In the genomic region with DNA sequence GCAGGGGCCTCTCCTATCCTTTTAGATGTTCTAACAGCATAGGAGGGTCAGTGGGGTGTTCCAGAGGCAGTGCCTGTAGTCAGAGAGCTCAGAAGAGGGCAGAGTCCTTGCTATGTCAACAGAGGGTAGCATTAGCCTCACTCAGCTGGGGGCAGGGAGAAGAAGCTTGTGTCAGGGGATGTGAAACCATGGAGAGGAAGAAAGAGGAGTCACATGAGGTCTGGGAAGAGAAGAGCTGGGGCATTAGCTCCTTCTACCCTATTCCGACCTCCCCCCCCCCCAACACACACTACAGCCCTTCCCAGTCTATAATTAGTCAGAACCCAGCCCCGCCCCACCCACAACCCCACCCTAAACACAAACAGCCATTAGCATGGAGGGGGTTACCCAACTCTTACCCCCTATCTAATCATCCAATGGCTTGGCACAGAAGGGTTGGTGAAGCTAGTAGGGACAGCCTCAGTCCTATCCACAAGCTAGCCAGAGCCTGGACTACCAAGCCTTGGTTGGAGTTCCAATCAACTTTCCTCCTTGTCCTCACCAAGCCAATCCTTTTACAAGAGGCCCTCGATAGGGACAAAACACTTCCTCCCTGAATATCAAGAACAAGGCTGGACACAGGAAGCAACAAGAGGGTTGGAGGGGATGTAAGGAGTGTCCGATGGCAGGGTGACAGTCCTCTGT, we compare ENCODE assay signal across 8 mouse cellular contexts. TPM values are rescaled to one million over a fixed set of nuclear protein-coding genes. Genes with fewer than 3 reads are reported as not detected.
DNase-seq lines count a peak whose midpoint lies in the region; ATAC-seq lines count a peak whose summit lies in the region.

No protein-coding gene starts in this region.

- WGBS in forebrain, embryonic 10.5 days, result 72% methylated on average over 4 of the region's 4 CpGs
- 63% methylated on average over 4 of the region's 4 CpGs for WGBS in intestine, embryonic 16.5 days
- 82% methylated on average over 4 of the region's 4 CpGs for WGBS in midbrain, embryonic 13.5 days

- peak; percentile 39 for ATAC-seq in intestine, embryonic 16.5 days
- ATAC-seq in midbrain, embryonic 13.5 days, result no peak

- peak overlapping the region; percentile 89 for H3K9ac ChIP-seq in intestine, embryonic 16.5 days (ENCODE audit: low read depth, low read length)
- H3K9ac ChIP-seq in midbrain, embryonic 13.5 days (replicated peaks), result peak overlapping the region; percentile 49; the same call in 1 of the 2 replicates

- H3K4me3 ChIP-seq in forebrain, embryonic 10.5 days, result peak overlapping the region; percentile 83
- H3K4me3 ChIP-seq in intestine, embryonic 16.5 days (ENCODE audit: low read length), result peak overlapping the region; percentile 57; the same call in 1 of the 2 replicates
- peak overlapping the region; percentile 87; the same call in 1 of the 2 replicates for H3K4me3 ChIP-seq in midbrain, embryonic 13.5 days (replicated peaks)

- peak overlapping the region; percentile 80 for H3K4me2 ChIP-seq in intestine, embryonic 16.5 days (ENCODE audit: low read depth, low read length)
- H3K4me2 ChIP-seq in midbrain, embryonic 13.5 days (replicated peaks), result peak overlapping the region; percentile 82

- H3K36me3 ChIP-seq in forebrain, embryonic 10.5 days (replicated peaks), result peaks cover 20% of the 10 kb centered on the region
- H3K36me3 ChIP-seq in intestine, embryonic 16.5 days (ENCODE audit: control insufficient read depth, insufficient read depth, low read length), result no peaks in the 10 kb centered on the region
- H3K36me3 ChIP-seq in midbrain, embryonic 13.5 days, result no peaks in the 10 kb centered on the region

- peak overlapping the region; percentile 98 for H3K27ac ChIP-seq in forebrain, embryonic 10.5 days
- peak overlapping the region; percentile 93 for H3K27ac ChIP-seq in intestine, embryonic 16.5 days (ENCODE audit: low read length)
- H3K27ac ChIP-seq in midbrain, embryonic 13.5 days, result peak overlapping the region; percentile 62

- H3K4me1 ChIP-seq in forebrain, embryonic 10.5 days, result peaks cover 98% of the 10 kb centered on the region
- H3K4me1 ChIP-seq in intestine, embryonic 16.5 days (ENCODE audit: control insufficient read depth, insufficient read depth, low read length), result peaks cover 72% of the 10 kb centered on the region
- H3K4me1 ChIP-seq in midbrain, embryonic 13.5 days (replicated peaks), result peaks cover 92% of the 10 kb centered on the region

- peak; percentile 70 for DNase-seq in layer of hippocampus, adult 9-11 months
- no peak for DNase-seq in layer of hippocampus, adult 9-10 months (ENCODE audit: low spot score)
- DNase-seq in forebrain, embryonic 10.5 days (ENCODE audit: extremely low spot score, low spot score), result no peak
- DNase-seq in urinary bladder, postnatal 36 days (ENCODE audit: low spot score in 2 of 2), result no peak
- no peak for DNase-seq in frontal cortex, postnatal 14 days (ENCODE audit: low spot score in 2 of 2)
- DNase-seq in right cerebral cortex, postnatal 36 days (ENCODE audit: low spot score in 2 of 2), result no peak

- no peaks in the 10 kb centered on the region for H3K9me3 ChIP-seq in forebrain, embryonic 10.5 days
- no peaks in the 10 kb centered on the region for H3K9me3 ChIP-seq in intestine, embryonic 16.5 days (ENCODE audit: control insufficient read depth, low read length)
- H3K9me3 ChIP-seq in midbrain, embryonic 13.5 days, result no peaks in the 10 kb centered on the region

- H3K27me3 ChIP-seq in forebrain, embryonic 10.5 days (ENCODE audit: poor library complexity, severe bottlenecking), result no peaks in the 10 kb centered on the region
- no peaks in the 10 kb centered on the region for H3K27me3 ChIP-seq in intestine, embryonic 16.5 days (replicated peaks; ENCODE audit: control insufficient read depth, insufficient read depth, low read length)
- no peaks in the 10 kb centered on the region for H3K27me3 ChIP-seq in midbrain, embryonic 13.5 days

RNA-seq across cellular contexts. Expression of a gene that starts 2.9 kb away (rescaled TPM):
- 144 and 155 TPM in 2 replicates for polyA plus RNA-seq in forebrain, embryonic 10.5 days (2016; fragmentation: Nextera tagmentation; extraction: Ambion mirVana)
- polyA plus RNA-seq in intestine, embryonic 16.5 days (2015; fragmentation: Nextera tagmentation; extraction: Ambion mirVana), result 98.5 and 104 TPM in 2 replicates
- 102 and 115 TPM in 2 replicates for polyA plus RNA-seq in midbrain, embryonic 13.5 days (2015; fragmentation: Nextera tagmentation; extraction: Ambion mirVana)

RNA-seq across cellular contexts. Expression of a gene that starts 18.6 kb away (rescaled TPM):
- polyA plus RNA-seq in forebrain, embryonic 10.5 days (2016; fragmentation: Nextera tagmentation; extraction: Ambion mirVana), result 26.4 and 27.7 TPM in 2 replicates
- polyA plus RNA-seq in intestine, embryonic 16.5 days (2015; fragmentation: Nextera tagmentation; extraction: Ambion mirVana), result 10.9 and 13.0 TPM in 2 replicates
- 84.0 and 85.3 TPM in 2 replicates for polyA plus RNA-seq in midbrain, embryonic 13.5 days (2015; fragmentation: Nextera tagmentation; extraction: Ambion mirVana)

RNA-seq across cellular contexts. Expression of a gene that starts 28.3 kb away (rescaled TPM):
- polyA plus RNA-seq in forebrain, embryonic 10.5 days (2016; fragmentation: Nextera tagmentation; extraction: Ambion mirVana), result 35.7 and 36.3 TPM in 2 replicates
- polyA plus RNA-seq in intestine, embryonic 16.5 days (2015; fragmentation: Nextera tagmentation; extraction: Ambion mirVana), result 4.7 and 5.0 TPM in 2 replicates
- polyA plus RNA-seq in midbrain, embryonic 13.5 days (2015; fragmentation: Nextera tagmentation; extraction: Ambion mirVana), result 39.8 and 44.2 TPM in 2 replicates

RNA-seq across cellular contexts. Expression of a gene that starts 33.6 kb away (rescaled TPM):
- polyA plus RNA-seq in forebrain, embryonic 10.5 days (2016; fragmentation: Nextera tagmentation; extraction: Ambion mirVana), result 24.2 and 28.8 TPM in 2 replicates
- polyA plus RNA-seq in intestine, embryonic 16.5 days (2015; fragmentation: Nextera tagmentation; extraction: Ambion mirVana), result 18.0 and 20.1 TPM in 2 replicates
- 75.7 and 86.6 TPM in 2 replicates for polyA plus RNA-seq in midbrain, embryonic 13.5 days (2015; fragmentation: Nextera tagmentation; extraction: Ambion mirVana)

RNA-seq across cellular contexts. Expression of a gene that starts 37.2 kb away (rescaled TPM):
- polyA plus RNA-seq in forebrain, embryonic 10.5 days (2016; fragmentation: Nextera tagmentation; extraction: Ambion mirVana), result 34.9 and 38.4 TPM in 2 replicates
- 2.7 and 3.1 TPM in 2 replicates for polyA plus RNA-seq in intestine, embryonic 16.5 days (2015; fragmentation: Nextera tagmentation; extraction: Ambion mirVana)
- 8.2 TPM in 2 replicates for polyA plus RNA-seq in midbrain, embryonic 13.5 days (2015; fragmentation: Nextera tagmentation; extraction: Ambion mirVana)
